Mouse (Mus musculus) kidney, postnatal 14 days (tissue): ENCODE data around the gene Tdp2.
A peak's percentile ranks its signal among the peaks of the same experiment; 100 is the strongest.

Experiments
- DNase-seq: peaks from one replicate; pipeline ENCODE4 v3.0.0; 2022; ENCODE audit warnings: mixed read lengths

Tdp2 gene

DNA sequence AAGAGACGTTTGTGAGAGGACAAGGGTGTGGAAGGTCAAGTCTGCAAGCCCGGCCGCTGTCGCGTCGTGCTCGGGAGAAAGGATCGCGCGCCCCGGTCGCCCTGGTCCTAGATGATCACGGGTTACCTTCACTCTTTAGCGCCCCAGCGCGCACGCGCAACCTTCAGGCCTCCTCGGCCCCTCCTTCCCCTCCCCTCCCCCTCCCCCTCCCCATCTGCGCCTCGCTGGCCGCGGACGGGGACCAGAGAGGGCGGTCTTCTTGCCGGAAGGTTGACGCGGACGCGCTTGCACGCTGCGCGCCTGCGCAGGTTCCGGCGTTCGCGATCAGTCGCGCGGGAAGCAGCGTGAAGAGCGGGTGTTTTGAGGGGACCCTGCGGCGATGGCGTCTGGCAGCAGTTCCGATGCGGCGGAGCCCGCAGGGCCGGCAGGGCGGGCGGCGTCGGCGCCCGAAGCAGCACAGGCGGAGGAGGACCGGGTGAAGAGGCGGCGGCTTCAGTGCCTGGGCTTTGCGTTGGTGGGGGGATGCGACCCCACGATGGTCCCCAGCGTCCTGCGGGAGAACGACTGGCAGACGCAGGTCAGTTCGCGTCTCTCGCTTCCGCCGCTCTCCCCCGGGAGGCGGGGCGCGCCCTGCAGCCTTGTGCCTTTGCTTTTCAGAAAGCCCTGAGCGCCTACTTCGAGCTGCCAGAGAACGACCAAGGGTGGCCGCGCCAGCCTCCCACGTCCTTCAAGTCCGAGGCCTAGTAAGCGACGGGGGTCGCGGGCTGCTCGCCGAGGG lies at the start of gene Tdp2, which contains the start of gene Acot13:
TSS of gene Tdp2 (plus strand) at position 327 of the 778 bp plus-strand sequence.
TSS of gene Acot13 (minus strand) at position 188 of the 778 bp plus-strand sequence.
- DNase-seq, result peak; percentile 97

DNA sequence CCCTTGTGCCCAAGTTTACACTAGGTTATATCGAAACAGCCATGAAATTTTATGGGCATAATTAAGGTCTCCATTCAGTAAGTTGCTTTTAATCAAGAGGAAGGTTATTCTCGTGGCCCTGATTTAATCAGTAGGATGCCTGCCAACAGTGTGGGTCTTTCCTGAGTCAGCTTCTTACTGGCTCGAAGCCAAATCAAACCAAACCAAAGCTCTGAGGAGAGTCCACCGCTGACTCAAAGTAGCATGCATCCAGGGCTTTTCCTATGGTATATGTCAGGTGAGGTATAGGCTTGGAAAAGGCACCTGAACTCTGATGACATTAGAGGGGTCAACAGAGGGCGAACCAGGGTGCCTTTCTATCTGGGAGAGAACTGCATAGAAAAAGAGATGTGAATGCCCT lies 49.6 kb upstream of the Tdp2 start:
- peak; percentile 58 for DNase-seq

GRCm38 (mm10) chr13:24786014-24786490 lies 45.4 kb upstream of the Tdp2 start:
- DNase-seq, result peak; percentile 55

- no peak for DNase-seq
These were observed 44.0 kb upstream of the Tdp2 start for GRCm38 (mm10) chr13:24787477-24787876.

DNA sequence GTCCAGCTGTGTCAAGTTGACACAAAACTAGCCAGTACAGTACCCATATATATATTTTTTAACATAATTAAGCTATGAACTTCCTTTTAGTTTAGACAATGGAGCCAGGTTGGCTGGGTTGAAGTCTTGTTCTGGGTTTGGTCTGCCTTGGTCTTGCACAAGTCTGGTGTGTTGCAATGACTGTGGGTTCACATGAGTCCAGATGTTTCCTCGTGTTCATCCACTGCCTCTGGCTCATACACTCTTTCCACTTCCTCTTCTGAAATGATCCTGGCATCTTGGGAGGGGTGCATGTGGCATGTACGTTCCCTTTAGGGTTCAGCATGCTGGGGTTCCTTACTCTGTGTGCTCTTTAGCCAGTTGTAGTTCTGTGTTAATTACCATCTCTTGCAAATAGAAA lies 40.1 kb upstream of the Tdp2 start:
- DNase-seq, result no peak

DNA sequence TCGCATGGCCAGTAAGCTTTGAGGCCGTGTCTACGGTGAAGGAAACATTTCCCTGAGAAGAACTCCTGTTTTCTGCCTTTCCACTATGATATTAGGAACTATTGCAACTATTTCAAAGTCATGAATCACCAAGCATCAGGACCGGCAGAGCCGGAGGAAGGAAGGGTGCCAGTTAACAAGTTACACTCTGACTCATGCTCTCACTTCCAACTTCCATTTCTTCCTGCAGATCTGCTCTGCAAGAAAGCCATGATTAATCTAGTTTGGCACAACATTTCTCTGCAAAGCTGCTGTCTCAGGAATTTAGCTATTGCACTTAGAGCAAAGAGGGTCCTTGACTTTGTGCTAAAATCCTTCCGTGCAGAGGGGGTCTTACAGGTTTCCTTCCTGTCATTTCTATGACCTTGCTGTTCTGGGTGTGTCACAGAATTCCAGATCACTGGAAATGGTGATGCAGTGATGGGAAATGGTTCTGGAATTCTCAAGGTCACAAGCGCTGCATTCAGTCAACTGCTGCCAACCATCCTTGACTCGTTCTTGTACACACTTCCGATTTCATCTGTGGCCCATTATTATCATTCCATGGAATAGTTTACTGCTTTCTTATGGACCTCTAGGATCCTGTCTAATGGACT lies 39.0 kb upstream of the Tdp2 start:
- DNase-seq, result no peak

GRCm38 (mm10) chr13:24798686-24799085 lies 32.8 kb upstream of the Tdp2 start:
- no peak for DNase-seq

DNA sequence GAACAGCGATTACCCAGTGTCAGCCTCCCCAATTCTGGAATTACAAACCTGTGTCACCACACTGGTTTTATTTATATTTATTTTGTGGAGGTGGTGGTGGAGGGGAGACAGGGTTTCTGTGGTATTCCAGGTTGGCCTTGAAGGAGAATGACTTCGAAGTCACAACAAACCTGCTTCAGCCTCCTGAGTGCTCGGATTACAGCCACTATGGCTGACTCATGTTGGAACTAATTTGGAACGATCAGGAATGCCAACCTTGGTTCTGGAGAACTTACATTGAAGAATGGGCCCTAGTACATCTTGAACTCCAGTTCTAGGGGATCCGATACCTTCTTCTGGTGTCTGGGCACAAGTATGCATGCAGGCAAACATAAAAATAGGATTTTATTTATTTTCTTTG lies 32.1 kb upstream of the Tdp2 start:
- DNase-seq, result no peak

DNA sequence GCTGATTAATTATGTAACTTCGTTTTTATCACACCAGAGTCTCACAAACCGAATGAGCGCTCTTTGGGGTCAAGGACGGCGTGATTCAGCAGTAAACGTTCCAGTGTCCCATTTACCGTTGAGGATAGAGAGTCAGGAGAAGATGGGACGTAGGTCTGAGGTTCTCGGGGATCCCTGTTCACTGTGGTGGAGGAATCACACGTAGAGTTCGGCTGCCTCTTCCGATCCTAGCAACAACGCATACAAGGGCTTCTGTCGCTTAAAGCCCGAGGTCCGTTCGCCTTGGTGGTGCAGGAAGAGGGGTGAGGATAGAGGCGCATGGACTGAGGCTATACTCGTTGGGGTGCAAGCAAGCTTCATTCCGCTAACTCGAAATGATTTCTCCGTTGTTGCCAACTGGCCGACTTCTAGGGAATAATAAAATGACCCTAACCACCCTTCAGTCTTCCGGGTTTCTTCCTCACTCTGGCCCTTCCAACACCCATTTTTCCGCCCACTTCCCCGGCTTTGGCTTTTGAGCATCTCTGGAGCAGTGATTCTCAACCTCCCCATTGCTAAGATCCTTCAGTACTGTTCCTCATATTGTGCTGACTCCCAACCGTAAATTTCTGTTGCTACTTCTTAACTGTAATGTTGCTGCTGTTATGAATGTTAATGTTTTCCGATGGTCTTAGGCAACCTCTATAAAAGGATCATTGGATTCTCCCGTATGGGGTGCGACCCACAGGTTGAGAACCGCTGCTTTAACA lies 31.4 kb upstream of the Tdp2 start:
- peak; percentile 49 for DNase-seq

GRCm38 (mm10) chr13:24800674-24801307 lies 30.7 kb upstream of the Tdp2 start:
- DNase-seq, result peak; percentile 97

DNA sequence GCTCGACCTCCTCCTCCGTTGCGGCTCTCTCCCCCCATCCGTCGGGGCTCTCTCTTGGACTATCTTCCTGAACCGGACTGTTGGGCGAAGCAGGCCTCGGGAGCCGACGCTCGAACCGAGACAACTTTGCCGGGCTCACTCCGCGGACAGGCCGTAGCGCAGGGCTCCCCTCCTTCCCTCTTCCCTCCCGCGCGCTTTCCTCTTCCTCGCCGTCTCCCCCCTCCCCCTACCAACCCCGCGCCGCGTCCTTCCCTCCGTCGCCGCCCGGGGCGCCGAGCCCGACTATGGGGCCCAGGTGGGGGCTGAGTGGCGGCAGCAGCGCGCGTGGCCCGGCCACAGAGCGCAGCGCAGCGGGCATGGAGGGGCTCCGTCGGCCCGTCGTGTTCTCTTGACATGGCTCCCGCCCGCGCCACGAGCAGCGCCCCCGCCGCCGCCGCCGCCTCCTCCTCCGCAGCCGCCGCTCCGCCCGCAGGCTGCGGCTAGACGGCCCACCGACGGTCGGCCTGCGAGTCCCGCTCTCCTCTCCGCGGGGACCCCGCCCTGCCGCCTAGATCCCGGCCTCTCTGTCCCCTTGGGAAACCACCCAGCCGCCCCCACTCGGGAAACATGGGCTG lies 30.1 kb upstream of the Tdp2 start, which contains the start of gene BC005537:
TSS of gene BC005537 (plus strand) at position 350 of the 614 bp plus-strand sequence.
- DNase-seq, result peak; percentile 60

- peak; percentile 23 for DNase-seq
These were observed 29.3 kb upstream of the Tdp2 start for GRCm38 (mm10) chr13:24802131-24802691.

GRCm38 (mm10) chr13:24803196-24803595 lies 28.3 kb upstream of the Tdp2 start:
- DNase-seq, result no peak

- peak; percentile 43 for DNase-seq
These were observed 25.4 kb upstream of the Tdp2 start for GRCm38 (mm10) chr13:24806079-24806478.

GRCm38 (mm10) chr13:24812521-24812920 lies 19.0 kb upstream of the Tdp2 start:
- no peak for DNase-seq

GRCm38 (mm10) chr13:24814616-24815015 lies 16.9 kb upstream of the Tdp2 start:
- no peak for DNase-seq

DNA sequence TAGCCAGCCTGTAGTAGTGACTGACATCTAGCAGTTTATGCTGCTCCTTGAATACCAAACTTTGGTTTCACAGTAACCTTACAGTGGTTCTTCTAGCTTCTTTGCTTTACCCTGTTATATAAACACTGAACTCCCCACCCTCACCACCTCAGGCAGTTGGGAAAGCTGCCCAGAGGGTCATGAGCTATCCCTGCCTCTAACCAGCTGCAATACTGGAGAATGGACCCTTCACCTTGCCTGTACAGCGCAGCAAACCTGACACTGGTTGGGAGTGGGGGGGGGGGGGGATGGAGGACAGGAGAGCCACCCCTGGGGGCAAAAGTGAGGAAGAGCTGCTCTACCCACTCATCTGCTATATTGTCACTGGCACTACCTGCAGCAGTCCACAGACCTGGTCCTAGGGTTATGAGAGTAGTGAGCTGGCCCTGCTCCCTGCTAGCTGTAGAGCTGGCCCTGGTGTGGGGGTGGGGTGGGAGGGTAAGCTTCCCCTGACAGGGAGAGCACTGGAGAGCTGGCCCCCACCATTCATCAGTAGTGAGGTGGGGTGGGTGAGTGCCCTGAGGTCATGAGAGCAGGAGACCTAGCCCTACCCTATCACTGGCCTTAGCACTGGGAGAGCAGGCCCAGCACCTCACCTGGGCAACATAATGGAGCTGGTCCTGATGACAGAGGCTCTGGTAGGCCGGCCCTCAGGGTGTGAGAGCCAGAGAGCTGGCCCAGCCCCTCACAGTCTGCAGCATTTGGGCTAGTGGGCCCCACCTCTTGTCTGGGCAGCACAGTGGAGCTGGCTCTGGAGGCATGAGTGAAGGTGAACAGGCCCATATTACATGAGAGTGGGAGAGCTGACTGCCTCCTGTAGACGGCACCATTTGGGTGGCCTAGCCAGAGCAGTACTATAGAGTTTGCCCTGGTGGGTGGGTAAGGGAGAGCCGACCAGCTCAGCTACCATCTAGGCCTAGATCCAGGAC lies 15.1 kb upstream of the Tdp2 start:
- DNase-seq, result peak; percentile 47

DNA sequence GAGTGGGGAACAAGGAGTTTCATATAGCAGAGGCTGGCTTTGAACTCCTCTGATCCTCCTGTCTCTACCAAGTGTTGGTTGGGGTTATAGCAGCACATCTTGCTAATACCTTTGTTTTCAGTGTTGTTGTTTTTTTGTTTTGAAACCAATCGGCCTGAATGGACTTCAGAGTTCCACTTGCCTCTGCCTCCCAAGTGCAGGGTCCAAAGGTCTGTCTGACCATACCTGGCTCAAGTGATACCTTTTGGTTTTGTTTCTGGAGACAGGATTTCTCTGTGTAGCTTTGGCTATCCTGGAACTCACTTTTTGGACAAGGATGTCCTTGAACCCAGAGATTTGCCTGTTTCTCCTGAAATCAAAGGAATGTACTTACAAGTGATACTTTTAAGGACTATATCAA lies 11.5 kb upstream of the Tdp2 start:
- no peak for DNase-seq

DNA sequence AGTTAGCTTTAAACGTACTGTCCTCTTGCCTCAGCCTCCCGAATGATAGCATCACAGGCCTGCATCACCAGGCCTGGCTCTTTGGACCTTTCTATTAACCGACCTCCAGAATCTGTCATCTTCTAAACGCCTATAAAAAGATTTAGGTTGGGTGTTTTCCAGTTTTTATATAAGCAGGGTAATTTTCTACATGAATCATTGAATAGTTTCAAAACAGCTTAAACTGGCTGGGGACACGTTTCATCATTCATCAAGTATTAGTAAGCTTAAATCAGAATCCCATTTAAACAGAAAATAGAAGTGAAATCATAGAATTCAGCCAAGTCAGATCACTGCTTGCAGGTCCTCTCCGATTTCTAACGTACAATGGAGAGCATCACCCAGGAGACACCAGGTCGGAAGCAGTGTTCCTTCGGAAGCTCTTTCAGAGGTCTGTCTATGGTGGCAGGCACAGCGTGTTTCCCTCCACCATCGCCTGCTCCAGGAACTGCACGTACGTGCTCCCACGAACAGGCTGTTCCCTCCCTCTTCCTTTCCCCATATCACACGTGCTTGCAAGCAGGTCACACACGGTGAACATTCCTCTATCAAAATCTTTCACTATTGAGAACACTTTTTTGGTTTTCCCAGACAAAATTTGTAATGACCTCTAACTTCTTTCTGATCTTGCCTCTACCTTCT lies 8.7 kb upstream of the Tdp2 start:
- DNase-seq, result no peak

GRCm38 (mm10) chr13:24824647-24825046 lies 6.8 kb upstream of the Tdp2 start:
- DNase-seq, result no peak
